Mouse (Mus musculus) stomach, postnatal 0 days (tissue): ENCODE measurements around the gene Trnau1ap. TPM values are rescaled to one million over a fixed set of nuclear protein-coding genes. Genes with fewer than 3 reads are reported as not detected.
A peak's percentile ranks its signal among the peaks of the same experiment; 100 is the strongest.

Experiments used
- ATAC-seq: fragments of 200-750 bp; cut with Nextera tagmentation; 2 replicates; pipeline ENCODE4 v1.8.0; 2017; ENCODE audit not compliant: low FRiP score, low TSS enrichment
- DNase-seq: peaks from one replicate; pipeline ENCODE4 v3.0.0-alpha.2; 2016; ENCODE audit warnings: low spot score
- H3K27ac ChIP-seq: fragments of 300-500 bp; sonication (generic); replicated peaks from 2 replicates; pipeline ENCODE4 v1.5.1; 2014; ENCODE audit warnings: mild to moderate bottlenecking, control low read depth
- H3K27me3 ChIP-seq: fragments of 300-500 bp; sonication (generic); 2 replicates; pipeline ENCODE4 v1.6.1; 2014; ENCODE audit warnings: low read length; ENCODE audit not compliant: control insufficient read depth, insufficient read depth
- H3K36me3 ChIP-seq: fragments of 300-500 bp; sonication (generic); 2 replicates; pipeline ENCODE4 v1.6.1; 2014; ENCODE audit warnings: low read length, mixed read lengths; ENCODE audit not compliant: control insufficient read depth, insufficient read depth
- H3K4me1 ChIP-seq: fragments of 300-500 bp; sonication (generic); replicated peaks from 2 replicates; pipeline ENCODE4 v1.6.1; 2014; ENCODE audit warnings: antibody characterized with exemption; ENCODE audit not compliant: control insufficient read depth, insufficient read depth
- H3K4me2 ChIP-seq: fragments of 300-500 bp; sonication (generic); replicated peaks from 2 replicates; pipeline ENCODE4 v1.6.1; 2014; ENCODE audit warnings: low read depth, mild to moderate bottlenecking, control low read depth, moderate library complexity
- H3K4me3 ChIP-seq: fragments of 300-500 bp; sonication (generic); 2 replicates; pipeline ENCODE4 v1.5.1; 2014; ENCODE audit warnings: low read depth, low read length, control low read depth
- H3K9ac ChIP-seq: fragments of 300-500 bp; sonication (generic); 2 replicates; pipeline ENCODE4 v1.6.1; 2014; ENCODE audit warnings: mild to moderate bottlenecking, low read length, control low read depth, mixed read lengths
- H3K9me3 ChIP-seq: fragments of 300-500 bp; sonication (generic); 2 replicates; pipeline ENCODE4 v1.6.1; 2016; ENCODE audit warnings: low read length; ENCODE audit not compliant: control insufficient read depth
- CTCF ChIP-seq: IDR thresholded peaks from 2 replicates; pipeline ENCODE4 v1.5.1; 2016; ENCODE audit warnings: antibody characterized with exemption, low read depth, mild to moderate bottlenecking, moderate library complexity
- EP300 ChIP-seq: optimal IDR thresholded peaks from 2 replicates; pipeline ENCODE3; 2016; ENCODE audit warnings: antibody characterized with exemption
- WGBS: fragments of 180-500 bp; shearing (Covaris S2); extraction: QIAGEN DNeasy Blood & Tissue Kit; methylation state at CpG from one replicate; pipeline ENCODE4 v1.1.7; 2014; 5-methylcytosine and 5-hydroxymethylcytosine counted together
- polyA plus RNA-seq: library from polyadenylated mRNA; unstranded; fragments of >200 nt; fragmentation: Nextera tagmentation; extraction: Ambion mirVana; gene quantifications from 2 replicates; pipeline ENCODE4 v1.2.1, GENCODE M21; 2015

The Trnau1ap gene
- polyA plus RNA-seq, 1 experiment from 2014 or later: 45.7 TPM

- DNase-seq: no peak
- Histone ChIP-seq H3K4me1 (no peaks in the 10 kb centered on the region), H3K9ac (no peak overlapping the region), H3K36me3 (no peaks in the 10 kb centered on the region), H3K4me2 (peak overlapping the region; percentile 69; the same call in 1 of the 2 replicates), H3K4me3 (no peak overlapping the region), H3K27me3 (no peaks in the 10 kb centered on the region), H3K27ac (peak overlapping the region; percentile 96; the same call in 1 of the 2 replicates), H3K9me3 (no peaks in the 10 kb centered on the region)
- WGBS: 72% methylated on average over 5 of the region's 5 CpGs
- TF ChIP-seq EP300: no peak
- no peak for TF ChIP-seq CTCF
- ATAC-seq: no peak
These were observed 67.1 kb downstream of the Trnau1ap start for GRCm38 (mm10) chr4:132262358-132262616.

Other genes with a start within 250 kb of the Trnau1ap start
- 0.04 and 0.11 TPM in 2 replicates for gene Oprd1, start 185.1 kb downstream of the Trnau1ap start, polyA plus RNA-seq
- 52.6 and 53.8 TPM in 2 replicates for gene Ythdf2, start 117.2 kb downstream of the Trnau1ap start, polyA plus RNA-seq
- gene Gmeb1, start 67.9 kb downstream of the Trnau1ap start, polyA plus RNA-seq: 11.2 and 11.4 TPM in 2 replicates
- gene Taf12, start 55.2 kb downstream of the Trnau1ap start, polyA plus RNA-seq: 23.9 and 24.0 TPM in 2 replicates
- 2.3 and 2.6 TPM in 2 replicates for gene Rab42, start 26.2 kb downstream of the Trnau1ap start, polyA plus RNA-seq
- gene Rcc1, start 24.1 kb upstream of the Trnau1ap start, polyA plus RNA-seq: 23.4 and 25.2 TPM in 2 replicates
- gene Phactr4, start 93.0 kb upstream of the Trnau1ap start, polyA plus RNA-seq: 17.6 and 20.6 TPM in 2 replicates
- 12.2 and 13.6 TPM in 2 replicates for gene Med18, start 134.4 kb upstream of the Trnau1ap start, polyA plus RNA-seq
- gene Sesn2, start 181.0 kb upstream of the Trnau1ap start, polyA plus RNA-seq: 7.6 and 8.2 TPM in 2 replicates
- 1,179 and 1,213 TPM in 2 replicates for gene Atpif1, start 204.1 kb upstream of the Trnau1ap start, polyA plus RNA-seq
- 103 and 116 TPM in 2 replicates for gene Dnajc8, start 206.0 kb upstream of the Trnau1ap start, polyA plus RNA-seq
- gene Ptafr, start 234.5 kb upstream of the Trnau1ap start, polyA plus RNA-seq: 0.88 and 0.90 TPM in 2 replicates